Mouse (Mus musculus) thymus, adult 18-20 months (tissue): ENCODE data around the gene Arvcf.

Source experiments
- DNase-seq, 2 experiments: peaks; one replicate each; pipeline ENCODE4 v3.0.0; 2022; ENCODE audit warnings: mixed read lengths in 2 of 2

Arvcf gene

GRCm38 (mm10) chr16:18347931-18348600 is at the start of gene Arvcf, which contains the start of gene Tango2:
Arvcf (plus strand) TSS chr16:18348182.
Tango2 (minus strand) TSS chr16:18348103.
- DNase-seq = peak; percentile 46 to 62

GRCm38 (mm10) chr16:18308159-18308558 is 39.8 kb upstream of the Arvcf start:
- DNase-seq = no peak

- no peak for DNase-seq
Measured at GRCm38 (mm10) chr16:18318992-18319391, 29.0 kb upstream of the Arvcf start.

GRCm38 (mm10) chr16:18321443-18321842 is 26.5 kb upstream of the Arvcf start:
- no peak for DNase-seq

GRCm38 (mm10) chr16:18323460-18323859 is 24.5 kb upstream of the Arvcf start:
- DNase-seq = no peak

DNA sequence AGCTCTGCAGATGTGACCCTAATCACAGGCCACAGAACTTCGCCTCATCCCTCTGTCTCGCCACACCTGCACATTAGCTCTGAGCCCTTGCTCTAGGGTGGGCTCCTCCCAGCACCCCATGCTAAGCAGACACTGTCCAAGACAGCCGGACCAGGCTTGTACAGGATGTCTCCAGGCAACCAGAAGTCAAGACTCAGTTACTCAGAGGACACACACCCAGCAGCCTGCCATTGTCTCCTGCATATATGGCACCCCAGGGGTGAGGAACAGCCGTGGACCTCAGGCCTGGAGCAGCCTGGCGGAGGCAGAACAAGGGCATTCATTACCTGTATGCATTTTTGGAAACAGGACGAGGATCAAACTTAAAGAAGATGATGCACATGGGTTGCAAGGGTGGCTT is 24.0 kb upstream of the Arvcf start:
- no peak for DNase-seq

DNA sequence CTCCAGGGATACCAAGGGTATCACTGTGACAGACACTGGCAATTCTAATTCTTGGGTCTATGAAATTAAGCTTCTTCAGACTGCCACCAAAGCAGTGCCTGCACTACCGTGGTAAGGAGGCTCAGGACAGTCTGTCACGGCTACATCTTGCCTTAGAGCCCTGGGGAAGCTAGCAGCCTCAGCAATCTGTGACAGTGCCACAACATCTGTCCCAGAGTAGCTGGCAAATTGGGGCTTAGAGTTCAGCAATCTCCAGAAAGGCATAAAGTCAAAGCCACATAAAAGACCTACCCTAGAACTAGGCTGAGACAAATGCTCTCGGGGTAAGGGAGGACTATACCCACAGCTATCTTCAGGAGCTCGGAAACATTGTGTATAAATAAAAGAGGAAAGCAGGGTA is 22.2 kb upstream of the Arvcf start:
- DNase-seq = peak in 1 of 2 experiments; percentile 38

DNA sequence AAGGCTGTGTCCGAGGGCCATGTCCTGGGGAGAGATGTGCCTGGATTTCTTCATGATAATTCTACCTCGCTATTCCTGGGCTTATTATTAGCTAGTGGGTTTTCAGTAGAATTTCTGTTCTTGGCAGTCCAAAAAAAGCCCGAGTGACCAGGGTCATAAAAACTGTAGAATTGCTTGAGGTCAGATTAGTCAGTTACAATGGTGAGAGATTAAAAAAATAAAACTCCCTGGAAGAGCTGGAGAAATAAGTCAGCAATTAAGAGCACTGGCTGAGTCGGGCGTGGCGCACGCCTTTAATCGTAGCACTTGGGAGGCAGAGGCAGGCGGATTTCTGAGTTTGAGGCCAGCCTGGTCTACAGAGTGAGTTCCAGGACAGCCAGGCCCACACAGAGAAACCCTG is 20.0 kb upstream of the Arvcf start:
- no peak for DNase-seq

GRCm38 (mm10) chr16:18328524-18328923 is 19.5 kb upstream of the Arvcf start:
- no peak for DNase-seq

DNA sequence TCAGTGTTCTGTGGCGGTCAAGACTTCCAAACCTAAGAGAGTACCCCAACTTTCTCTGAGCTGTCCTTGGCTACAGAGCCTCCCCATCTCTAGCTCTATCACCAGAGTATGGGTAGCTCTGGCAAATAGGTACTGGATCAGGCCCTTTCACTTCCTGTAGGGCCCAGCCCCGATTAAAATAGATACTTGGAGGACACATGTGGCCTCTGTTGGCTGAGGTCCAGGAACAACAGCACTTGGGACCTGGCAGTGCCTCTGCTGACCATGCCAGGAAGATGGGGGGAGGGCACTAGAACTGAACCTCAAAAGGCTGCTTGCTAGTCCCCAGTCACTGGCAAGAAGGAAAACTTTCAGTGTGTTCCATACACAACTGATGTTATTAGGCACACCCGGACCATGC is 14.0 kb upstream of the Arvcf start:
- no peak for DNase-seq

- no peak for DNase-seq
Measured at GRCm38 (mm10) chr16:18335981-18336380, 12.0 kb upstream of the Arvcf start.

DNA sequence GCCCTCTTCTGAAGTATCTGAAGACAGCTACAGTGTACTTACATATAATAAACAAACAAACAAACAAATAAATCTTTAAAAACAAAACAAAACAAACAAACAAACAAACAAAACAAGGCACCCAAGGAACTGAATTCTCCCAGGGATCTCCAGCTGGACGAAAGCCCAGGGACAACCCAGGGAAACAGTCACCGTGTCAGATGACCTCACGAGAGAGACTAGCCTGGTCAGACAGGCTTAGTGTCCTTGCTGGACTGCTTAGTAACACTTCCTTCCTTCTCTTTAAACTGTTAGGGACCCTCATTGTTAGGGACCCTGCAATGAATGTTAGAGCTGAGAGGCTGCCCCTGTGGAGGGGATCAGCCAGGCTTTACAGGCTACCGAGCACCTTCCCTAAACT is 10.7 kb upstream of the Arvcf start:
- DNase-seq = no peak

DNA sequence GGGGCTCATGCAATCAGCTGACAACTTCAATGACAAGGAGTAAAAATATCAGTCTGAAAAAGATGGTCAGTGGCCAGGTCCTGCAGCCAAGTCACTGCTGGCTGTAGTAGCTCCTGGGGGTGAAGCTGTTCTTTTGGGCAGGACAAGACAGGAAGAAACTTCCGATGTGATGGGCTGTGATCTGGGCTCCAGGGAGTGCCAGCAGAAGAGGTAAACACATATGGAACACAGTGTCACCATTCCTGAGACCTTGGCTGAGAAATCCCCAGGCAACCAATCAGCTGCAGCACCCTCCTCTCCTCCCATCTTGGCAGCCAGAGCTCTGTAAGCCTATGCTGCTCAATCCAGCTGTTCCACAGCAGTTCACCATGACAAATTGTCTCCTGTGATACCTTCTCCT is 8.1 kb upstream of the Arvcf start:
- DNase-seq = no peak

GRCm38 (mm10) chr16:18341605-18342004 is 6.4 kb upstream of the Arvcf start:
- no peak for DNase-seq

- DNase-seq = no peak
Measured at GRCm38 (mm10) chr16:18342076-18342475, 5.9 kb upstream of the Arvcf start.

GRCm38 (mm10) chr16:18342650-18343570 is 5.1 kb upstream of the Arvcf start:
- no peak for DNase-seq

GRCm38 (mm10) chr16:18343778-18344177 is 4.2 kb upstream of the Arvcf start:
- DNase-seq = peak; percentile 95 to 97

DNA sequence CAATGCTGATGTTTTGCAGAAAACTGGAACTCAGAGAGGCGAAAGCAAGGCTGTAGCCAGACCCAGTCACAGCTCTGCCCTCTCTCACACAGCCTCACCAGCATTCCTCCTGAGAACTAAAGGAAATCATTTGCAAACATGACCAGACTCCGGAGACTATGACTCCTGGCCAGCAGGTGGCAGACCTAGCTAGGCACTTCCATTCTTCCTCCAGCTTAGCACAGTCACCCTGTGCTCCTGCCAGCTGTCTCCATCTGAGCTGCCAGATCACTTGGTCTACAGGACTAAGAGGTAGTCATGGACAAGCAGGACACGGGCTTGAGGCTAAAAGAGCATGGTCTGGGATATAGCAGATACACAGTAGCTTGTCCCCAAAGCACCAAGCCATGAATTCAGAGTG is 2.7 kb upstream of the Arvcf start:
- peak; percentile 70 to 72 for DNase-seq

GRCm38 (mm10) chr16:18348601-18349175 is 706 bp downstream of the Arvcf start:
- no peak for DNase-seq

DNA sequence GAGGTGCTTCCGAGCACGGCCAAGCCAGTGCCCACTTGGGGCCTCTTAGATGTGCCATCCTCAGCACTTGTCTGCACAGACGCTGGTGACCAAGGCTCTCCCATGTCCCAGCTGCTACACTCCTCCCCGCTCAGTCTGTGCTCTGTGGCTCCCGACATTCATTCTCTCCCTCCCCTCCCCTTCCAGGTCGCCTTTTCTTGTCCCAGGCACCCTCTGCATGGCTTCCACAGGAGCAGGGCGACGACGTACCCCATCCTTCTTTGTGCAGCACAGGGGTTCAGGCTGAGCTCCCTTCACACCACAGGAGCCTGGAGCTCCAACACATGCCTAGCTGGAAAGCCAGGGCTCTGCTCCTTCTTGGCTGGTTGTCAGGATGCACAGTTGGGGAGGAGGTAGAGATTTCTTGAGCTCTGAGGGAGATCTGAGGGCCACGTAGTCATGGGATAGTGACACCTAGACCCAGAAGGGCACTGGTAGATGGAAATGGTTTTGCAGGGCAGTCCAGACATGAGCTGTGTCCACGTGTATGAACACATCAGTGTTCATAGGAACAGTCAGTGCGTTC is 1.9 kb downstream of the Arvcf start:
- no peak for DNase-seq

DNA sequence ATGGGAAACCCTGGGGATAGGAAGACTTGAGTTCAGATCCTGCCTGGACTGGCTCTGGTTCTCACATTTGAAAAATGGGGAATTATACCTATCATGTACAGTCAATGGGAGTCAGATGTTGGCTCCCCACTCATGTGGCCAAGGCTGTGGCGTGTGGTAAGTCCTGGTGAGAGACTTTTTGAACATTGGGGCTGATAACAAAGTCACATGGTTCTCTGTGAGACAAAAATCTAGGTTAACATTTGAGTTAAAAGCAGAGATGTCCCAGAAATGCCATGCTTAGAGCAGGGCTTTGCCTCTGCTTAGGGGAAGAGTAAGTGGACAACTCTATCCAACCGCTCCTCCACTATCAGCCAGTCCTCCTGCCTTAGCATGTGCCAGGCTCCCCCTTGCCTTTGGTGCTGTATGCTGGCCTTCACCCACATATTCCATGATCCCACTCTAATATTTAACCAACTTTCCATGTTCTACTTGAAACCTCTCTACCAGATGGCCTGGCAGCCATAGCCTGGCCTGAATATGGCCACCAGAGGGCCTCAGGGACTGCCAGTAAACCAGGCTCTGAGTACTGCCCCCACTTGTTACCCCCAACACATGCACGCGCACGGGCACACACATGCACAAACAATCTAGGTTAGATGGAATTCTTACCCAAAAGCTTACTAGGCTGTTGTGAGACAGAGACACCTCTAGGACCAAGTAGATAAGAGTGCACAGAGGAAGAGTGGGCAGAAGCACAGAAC is 3.5 kb downstream of the Arvcf start:
- DNase-seq = no peak

DNA sequence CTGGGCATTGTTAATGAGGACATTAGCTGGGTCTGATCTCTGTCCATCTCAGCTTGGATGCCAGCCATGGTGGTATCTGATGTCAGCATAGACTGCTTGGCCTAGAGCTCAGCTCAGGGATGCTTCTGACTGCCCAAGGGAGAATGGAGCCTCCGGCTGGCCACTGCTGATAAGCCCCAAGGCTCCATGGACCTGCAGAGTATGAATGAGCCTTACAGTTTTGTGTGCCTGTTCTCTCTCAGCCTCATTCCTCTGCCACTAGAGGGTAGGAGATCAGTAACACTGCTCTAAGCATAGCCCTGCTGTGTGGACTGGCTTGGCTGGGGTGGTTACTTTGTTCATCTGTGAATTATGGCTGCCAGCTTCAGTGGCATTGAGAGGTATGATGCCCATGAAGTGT is 5.1 kb downstream of the Arvcf start:
- DNase-seq = no peak

DNA sequence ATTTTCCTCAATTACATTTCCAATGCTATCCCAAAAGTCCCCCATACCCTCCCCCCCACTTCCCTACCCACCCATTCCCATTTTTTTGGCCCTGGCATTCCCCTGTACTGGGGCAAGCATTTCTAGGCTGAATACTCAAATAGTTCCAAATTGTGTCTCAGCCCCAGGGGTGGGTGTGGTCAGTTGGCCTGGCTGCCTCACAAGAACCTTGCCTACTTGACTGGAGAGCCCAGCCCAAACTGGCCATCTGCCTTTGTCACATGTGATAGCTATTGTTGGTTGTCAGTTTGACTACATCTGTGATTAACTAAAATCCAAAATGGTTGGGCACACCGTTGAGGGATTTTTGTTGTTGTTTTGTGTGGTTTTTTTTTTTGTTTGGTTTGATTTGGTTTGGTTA is 9.0 kb downstream of the Arvcf start:
- no peak for DNase-seq
